In genomic region chr5:24596519-24597171, GRCm38 (mm10) we compare ENCODE assay signal across 9 mouse cellular contexts. TPM values are rescaled to one million over a fixed set of nuclear protein-coding genes. Genes with fewer than 3 reads are reported as not detected.
DNase-seq lines count a peak whose midpoint lies in the region; ATAC-seq and TF ChIP-seq lines count a peak whose summit lies in the region.
"Had no signal": no experiment of that assay in that cellular context is flagged by ENCODE, and none has a peak within 500 bp of the region (broad histone marks: within the 10 kb centered on the region; RNA-seq: fewer than 3 reads in every experiment).

No protein-coding gene starts in this region.

- H3K27ac ChIP-seq in brown adipose tissue, adult 24 weeks (replicated peaks; ENCODE audit: low read depth, low read length), result no peak overlapping the region
- peak overlapping the region; percentile 94 for H3K27ac ChIP-seq in layer of hippocampus, adult 2 months
- peak overlapping the region; percentile 96 for H3K27ac ChIP-seq in midbrain, embryonic 12.5 days (replicated peaks)
- H3K27ac ChIP-seq: kidney, postnatal 0 days had no signal

- 5% methylated on average over 11 of the region's 11 CpGs for WGBS in midbrain, embryonic 12.5 days

- H3K4me2 ChIP-seq in midbrain, embryonic 12.5 days (replicated peaks), result peak overlapping the region; percentile 42

- peak overlapping the region; percentile 51 for H3K9ac ChIP-seq in midbrain, embryonic 12.5 days (replicated peaks)

- peak overlapping the region; percentile 43 for H3K4me3 ChIP-seq in brown adipose tissue, adult 24 weeks (ENCODE audit: insufficient read depth, low read depth, low read length)
- peak overlapping the region; percentile 33 for H3K4me3 ChIP-seq in layer of hippocampus, adult 2 months
- H3K4me3 ChIP-seq in midbrain, embryonic 12.5 days, result peak overlapping the region; percentile 22; the same call in 1 of the 2 replicates

- no peak for TF ChIP-seq CTCF in layer of hippocampus, adult 2 months (conservative IDR thresholded peaks at IDR 0.05)

- peaks cover 18% of the 10 kb centered on the region for H3K27me3 ChIP-seq in midbrain, embryonic 12.5 days

- peaks cover 8% of the 10 kb centered on the region for H3K4me1 ChIP-seq in brown adipose tissue, adult 24 weeks (ENCODE audit: control insufficient read depth, insufficient read depth, insufficient read length, low read length)
- peaks cover 69% of the 10 kb centered on the region for H3K4me1 ChIP-seq in midbrain, embryonic 12.5 days

- peak; percentile 79 for DNase-seq in layer of hippocampus, adult 11-12 months (ENCODE audit: low spot score)
- DNase-seq in layer of hippocampus, adult 9-10 months (ENCODE audit: low spot score), result no peak
- DNase-seq in layer of hippocampus, adult 2 months (ENCODE audit: low spot score in 2 of 2), result peak; percentile 72 to 84
- DNase-seq in telencephalon, adult 2 months (ENCODE audit: low read depth, low spot score), result peak; percentile 84
- DNase-seq in c-Kit-positive CD71-positive TER-119-positive erythroid progenitor cells, embryonic 14.5 days (ENCODE audit: low spot score), result no peak

- peak; percentile 20; the same call in 1 of the 2 replicates for ATAC-seq in granulocyte monocyte progenitor cell, adult 5-6 weeks (replicated peaks; ENCODE audit: poor library complexity, severe bottlenecking)
- peak; percentile 64 for ATAC-seq in midbrain, embryonic 12.5 days (ENCODE audit: low FRiP score, low read depth)

- H3K36me3 ChIP-seq in midbrain, embryonic 12.5 days, result peaks cover 40% of the 10 kb centered on the region

- H3K9me3 ChIP-seq in midbrain, embryonic 12.5 days, result no peaks in the 10 kb centered on the region

RNA-seq across cellular contexts. Expression of gene Chpf2, which starts 10.1 kb away (rescaled TPM):
- 5.8 and 10.2 TPM in 2 replicates for polyA plus RNA-seq in brown adipose tissue, adult 24 weeks (2012; ENCODE audit: insufficient read depth, insufficient read length, missing spikeins)
- 17.8 and 17.9 TPM in 2 replicates for total RNA-seq in granulocyte monocyte progenitor cell, adult 5-6 weeks (2014; fragmentation: Nextera tagmentation)
- 10.4 and 29.2 TPM in 2 replicates for total RNA-seq in granulocyte monocyte progenitor cell, adult 5-6 weeks (2017)
- 10 to 100 TPM; 63.6 to 66.7 TPM for total RNA-seq in layer of hippocampus, adult 2 months (2021)
- polyA plus RNA-seq in midbrain, embryonic 12.5 days (2016; fragmentation: Nextera tagmentation; extraction: Ambion mirVana), result 18.3 and 22.1 TPM in 2 replicates

RNA-seq across cellular contexts. Expression of gene Abcf2, which starts 19.4 kb away (rescaled TPM):
- 27.8 and 32.1 TPM in 2 replicates for polyA plus RNA-seq in brown adipose tissue, adult 24 weeks (2012; ENCODE audit: insufficient read depth, insufficient read length, missing spikeins)
- total RNA-seq in granulocyte monocyte progenitor cell, adult 5-6 weeks (2014; fragmentation: Nextera tagmentation), result 51.6 and 74.3 TPM in 2 replicates
- 98.3 and 98.8 TPM in 2 replicates for total RNA-seq in granulocyte monocyte progenitor cell, adult 5-6 weeks (2017)
- 10 to 100 TPM; 75.9 to 81.4 TPM for total RNA-seq in layer of hippocampus, adult 2 months (2021)
- polyA plus RNA-seq in midbrain, embryonic 12.5 days (2016; fragmentation: Nextera tagmentation; extraction: Ambion mirVana), result 126 TPM in 2 replicates

RNA-seq across cellular contexts. Expression of gene Smarcd3, which starts 27.6 kb away (rescaled TPM):
- 15.3 and 16.7 TPM in 2 replicates for polyA plus RNA-seq in brown adipose tissue, adult 24 weeks (2012; ENCODE audit: insufficient read depth, insufficient read length, missing spikeins)
- total RNA-seq in granulocyte monocyte progenitor cell, adult 5-6 weeks (2014; fragmentation: Nextera tagmentation), result not detected in 2 replicates
- 0.05 and 0.34 TPM in 2 replicates for total RNA-seq in granulocyte monocyte progenitor cell, adult 5-6 weeks (2017)
- total RNA-seq in layer of hippocampus, adult 2 months (2021), result 10 to 100 TPM; 88.7 to 90.9 TPM
- polyA plus RNA-seq in midbrain, embryonic 12.5 days (2016; fragmentation: Nextera tagmentation; extraction: Ambion mirVana), result 108 and 120 TPM in 2 replicates

RNA-seq across cellular contexts. Expression of gene 4931409K22Rik, which starts 40.0 kb away (rescaled TPM):
- polyA plus RNA-seq in brown adipose tissue, adult 24 weeks (2012; ENCODE audit: insufficient read depth, insufficient read length, missing spikeins), result not detected in 2 replicates
- not detected in 2 replicates for total RNA-seq in granulocyte monocyte progenitor cell, adult 5-6 weeks (2014; fragmentation: Nextera tagmentation)
- total RNA-seq in granulocyte monocyte progenitor cell, adult 5-6 weeks (2017), result not detected in 2 replicates
- not detected for total RNA-seq in layer of hippocampus, adult 2 months (2021)
- 0.06 and 0.09 TPM in 2 replicates for polyA plus RNA-seq in midbrain, embryonic 12.5 days (2016; fragmentation: Nextera tagmentation; extraction: Ambion mirVana)

RNA-seq across cellular contexts. Expression of gene Asb10, which starts 55.9 kb away (rescaled TPM):
- 0.59 and 0.67 TPM in 2 replicates for polyA plus RNA-seq in brown adipose tissue, adult 24 weeks (2012; ENCODE audit: insufficient read depth, insufficient read length, missing spikeins)
- not detected in 2 replicates for total RNA-seq in granulocyte monocyte progenitor cell, adult 5-6 weeks (2014; fragmentation: Nextera tagmentation)
- not detected in 2 replicates for total RNA-seq in granulocyte monocyte progenitor cell, adult 5-6 weeks (2017)
- under 1 TPM in 1 of 2 experiments, not detected in 1; 0.31 TPM for total RNA-seq in layer of hippocampus, adult 2 months (2021)
- polyA plus RNA-seq in midbrain, embryonic 12.5 days (2016; fragmentation: Nextera tagmentation; extraction: Ambion mirVana), result 0.16 and 0.19 TPM in 2 replicates

Comparison
In these comparisons a context has a peak if more than half of its experiments do, and no peak if none do; other contexts are left out.
1. DNase-seq: peak in layer of hippocampus, adult 11-12 months (single experiment), layer of hippocampus, adult 2 months (2 of 2) and telencephalon, adult 2 months (single experiment); none in layer of hippocampus, adult 9-10 months (single experiment) and c-Kit-positive CD71-positive TER-119-positive erythroid progenitor cells, embryonic 14.5 days (single experiment).
2. RNA of gene Smarcd3, which starts 27.6 kb away (total RNA-seq): 88.7 to 90.9 TPM in layer of hippocampus, adult 2 months; 0.05 to 0.34 TPM in granulocyte monocyte progenitor cell, adult 5-6 weeks; every median in the first group is over 10 times any median in the second.
3. Peak in every context shown above with its lines, with median percentiles within 50 percentile points of each other: H3K4me3 ChIP-seq.